Mouse (Mus musculus): ENCODE measurements around the gene Padi3.

DNA sequence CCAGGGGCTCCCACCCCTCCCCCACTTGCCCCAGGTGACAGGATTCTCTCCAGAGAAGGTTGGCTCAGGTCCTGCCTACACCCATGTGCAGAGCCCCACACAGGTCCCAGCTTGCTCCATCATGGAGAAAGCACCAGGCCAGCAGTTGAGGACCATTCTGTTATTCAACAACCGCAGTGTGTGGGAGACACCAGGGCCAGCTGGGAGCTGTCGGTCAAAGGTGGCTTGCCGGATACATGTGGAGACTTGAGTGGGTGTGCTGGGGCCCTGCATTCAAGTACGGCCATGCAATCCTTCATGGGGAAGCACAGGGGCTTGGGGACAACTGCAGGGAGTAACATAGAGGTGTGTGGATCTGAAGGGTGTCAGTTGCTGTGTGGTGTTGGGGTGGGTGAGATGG, 21.4 kb upstream of the Padi3 start:
- TF ChIP-seq POLR2A (IDR thresholded peaks at IDR 0.05; ENCODE audit: borderline replicate concordance, low read depth, low read length): no peak
- no peak for TF ChIP-seq CTCF (IDR thresholded peaks at IDR 0.05; ENCODE audit: low read depth, low read length)
